ENCODE assay signal across 27 mouse cellular contexts in the genomic region with DNA sequence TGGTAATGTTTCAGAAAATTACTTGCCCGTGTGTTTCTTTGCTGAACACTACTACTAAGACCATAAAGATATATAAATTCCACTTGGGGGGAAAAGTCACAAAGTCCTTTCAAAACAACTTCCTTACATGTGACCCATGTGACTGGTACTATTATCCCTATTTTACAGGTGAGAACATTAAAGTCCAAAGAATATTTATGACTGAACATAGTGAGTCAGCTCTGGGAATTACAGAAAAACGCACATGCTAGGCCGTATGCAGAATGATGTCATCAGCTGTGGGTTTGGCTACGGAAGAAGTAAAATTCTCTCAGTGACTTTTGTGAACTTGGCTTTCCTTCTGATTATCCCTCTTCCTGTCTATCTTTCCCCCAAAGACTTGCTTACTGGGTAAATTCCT.
DNase-seq lines count a peak whose midpoint lies in the region; ATAC-seq and TF ChIP-seq lines count a peak whose summit lies in the region.
"Had no signal": no experiment of that assay in that cellular context is flagged by ENCODE, and none has a peak within 500 bp of the region (broad histone marks: within the 10 kb centered on the region; RNA-seq: fewer than 3 reads in every experiment).

No protein-coding gene starts in this region.

- no peak overlapping the region for H3K9ac ChIP-seq in embryonic facial prominence, embryonic 14.5 days (ENCODE audit: low read depth, low read length)
- no peak overlapping the region for H3K9ac ChIP-seq in intestine, embryonic 16.5 days (ENCODE audit: low read depth, low read length)
- no peak overlapping the region for H3K9ac ChIP-seq in midbrain, embryonic 13.5 days (replicated peaks)
- H3K9ac ChIP-seq: embryonic facial prominence, embryonic 15.5 days; forebrain, embryonic 13.5 days; hindbrain, embryonic 12.5 days; hindbrain, embryonic 15.5 days had no signal

- no peaks in the 10 kb centered on the region for H3K4me1 ChIP-seq in embryonic facial prominence, embryonic 14.5 days (ENCODE audit: control insufficient read depth, insufficient read depth, low read length)
- H3K4me1 ChIP-seq in embryonic facial prominence, embryonic 10.5 days = no peaks in the 10 kb centered on the region
- H3K4me1 ChIP-seq in embryonic fibroblast, embryonic 13.5 days (ENCODE audit: control insufficient read depth, insufficient read depth, low read length) = peaks cover 7% of the 10 kb centered on the region; the same call in 1 of the 2 replicates
- H3K4me1 ChIP-seq in intestine, embryonic 16.5 days (ENCODE audit: control insufficient read depth, insufficient read depth, low read length) = 0 out of 2 replicates have a peak, but pooled peaks cover 5% of the 10 kb centered on the region
- peaks cover 12% of the 10 kb centered on the region for H3K4me1 ChIP-seq in midbrain, embryonic 13.5 days (replicated peaks)
- H3K4me1 ChIP-seq: embryonic facial prominence, embryonic 15.5 days; hindbrain, embryonic 15.5 days had no signal

- no peak for ATAC-seq in embryonic facial prominence, embryonic 14.5 days (ENCODE audit: low read depth)
- peak; percentile 55 for ATAC-seq in intestine, embryonic 16.5 days
- ATAC-seq in midbrain, embryonic 13.5 days = no peak
- ATAC-seq: forebrain, embryonic 13.5 days; forebrain, embryonic 16.5 days had no signal

- TF ChIP-seq POLR2A in embryonic fibroblast, embryonic 13.5 days (IDR thresholded peaks at IDR 0.05; ENCODE audit: low read depth, low read length) = no peak

- peak; percentile 27 for DNase-seq in embryonic facial prominence, embryonic 14.5 days (ENCODE audit: low spot score)
- no peak for DNase-seq in embryonic facial prominence, embryonic 10.5 days (ENCODE audit: low spot score)
- peak; percentile 79 for DNase-seq in 3T3-L1 (ENCODE audit: low read depth, low spot score)
- no peak for DNase-seq in gastrocnemius, adult 18-20 months (ENCODE audit: low spot score)
- DNase-seq in c-Kit-positive CD71-positive TER-119-positive erythroid progenitor cells, embryonic 14.5 days (ENCODE audit: low spot score) = no peak
- DNase-seq: adrenal gland, adult 8-10 months; adrenal gland, postnatal 25 days; B cell, adult 2 months; cerebellum, adult 18-20 months; cerebellum, adult 9-10 months; cerebellum, postnatal 14 days; embryo, embryonic 11 days; gastrocnemius, adult 2 months; gastrocnemius, postnatal 14 days had no signal

- no peaks in the 10 kb centered on the region for H3K36me3 ChIP-seq in embryonic facial prominence, embryonic 14.5 days (ENCODE audit: control insufficient read depth, insufficient read depth, low read length)
- no peaks in the 10 kb centered on the region for H3K36me3 ChIP-seq in embryonic facial prominence, embryonic 10.5 days (replicated peaks)
- H3K36me3 ChIP-seq in intestine, embryonic 16.5 days (ENCODE audit: control insufficient read depth, insufficient read depth, low read length) = no peaks in the 10 kb centered on the region
- H3K36me3 ChIP-seq in midbrain, embryonic 13.5 days = no peaks in the 10 kb centered on the region
- H3K36me3 ChIP-seq: embryonic facial prominence, embryonic 15.5 days; forebrain, embryonic 10.5 days; G1E; hindbrain, embryonic 12.5 days; hindbrain, embryonic 15.5 days had no signal

- no peak overlapping the region for H3K4me2 ChIP-seq in embryonic facial prominence, embryonic 14.5 days (ENCODE audit: low read depth, low read length)
- H3K4me2 ChIP-seq in intestine, embryonic 16.5 days (ENCODE audit: low read depth, low read length) = no peak overlapping the region
- H3K4me2 ChIP-seq in midbrain, embryonic 13.5 days (replicated peaks) = no peak overlapping the region
- H3K4me2 ChIP-seq: embryonic facial prominence, embryonic 15.5 days; forebrain, embryonic 13.5 days; heart, embryonic 11.5 days; hindbrain, embryonic 12.5 days; hindbrain, embryonic 15.5 days had no signal

- TF ChIP-seq CTCF in embryonic fibroblast, embryonic 13.5 days (IDR thresholded peaks at IDR 0.05; ENCODE audit: borderline replicate concordance, insufficient read depth, low read length) = no peak

- WGBS in embryonic facial prominence, embryonic 14.5 days = 77% methylated on average over 4 of the region's 4 CpGs
- WGBS in embryonic facial prominence, embryonic 10.5 days = 88% methylated on average over 4 of the region's 4 CpGs
- WGBS in intestine, embryonic 16.5 days = 51% methylated on average over 4 of the region's 4 CpGs
- WGBS in midbrain, embryonic 13.5 days = 91% methylated on average over 4 of the region's 4 CpGs

- no peaks in the 10 kb centered on the region for H3K9me3 ChIP-seq in embryonic facial prominence, embryonic 14.5 days (ENCODE audit: control insufficient read depth, low read length)
- no peaks in the 10 kb centered on the region for H3K9me3 ChIP-seq in embryonic facial prominence, embryonic 10.5 days
- no peaks in the 10 kb centered on the region for H3K9me3 ChIP-seq in intestine, embryonic 16.5 days (ENCODE audit: control insufficient read depth, low read length)
- H3K9me3 ChIP-seq in midbrain, embryonic 13.5 days = no peaks in the 10 kb centered on the region
- H3K9me3 ChIP-seq: embryonic facial prominence, embryonic 15.5 days; forebrain, embryonic 10.5 days; forebrain, embryonic 13.5 days; hindbrain, embryonic 12.5 days; hindbrain, embryonic 15.5 days had no signal

- no peak overlapping the region for H3K4me3 ChIP-seq in embryonic facial prominence, embryonic 14.5 days (ENCODE audit: low read depth, low read length)
- no peak overlapping the region for H3K4me3 ChIP-seq in embryonic facial prominence, embryonic 10.5 days
- no peak overlapping the region for H3K4me3 ChIP-seq in embryonic fibroblast, embryonic 13.5 days (ENCODE audit: insufficient read depth, low read length)
- no peak overlapping the region for H3K4me3 ChIP-seq in intestine, embryonic 16.5 days (ENCODE audit: low read length)
- no peak overlapping the region for H3K4me3 ChIP-seq in midbrain, embryonic 13.5 days (replicated peaks)
- H3K4me3 ChIP-seq: embryonic facial prominence, embryonic 15.5 days; erythroblast, embryonic 14.5 days; forebrain, embryonic 10.5 days; forebrain, embryonic 13.5 days; gastrocnemius, adult 2 months; hindbrain, embryonic 12.5 days; hindbrain, embryonic 15.5 days had no signal

- H3K27me3 ChIP-seq in embryonic facial prominence, embryonic 14.5 days (replicated peaks; ENCODE audit: control insufficient read depth, insufficient read depth, low read length) = no peaks in the 10 kb centered on the region
- H3K27me3 ChIP-seq in embryonic facial prominence, embryonic 10.5 days (replicated peaks; ENCODE audit: low read depth, poor library complexity, severe bottlenecking) = peaks cover 10% of the 10 kb centered on the region
- H3K27me3 ChIP-seq in intestine, embryonic 16.5 days (replicated peaks; ENCODE audit: control insufficient read depth, insufficient read depth, low read length) = no peaks in the 10 kb centered on the region
- peaks cover 8% of the 10 kb centered on the region; the same call in 1 of the 2 replicates for H3K27me3 ChIP-seq in midbrain, embryonic 13.5 days
- H3K27me3 ChIP-seq: CH12.LX; embryonic facial prominence, embryonic 15.5 days; hindbrain, embryonic 15.5 days had no signal

- H3K27ac ChIP-seq in embryonic facial prominence, embryonic 14.5 days (replicated peaks; ENCODE audit: low read depth, low read length) = no peak overlapping the region
- H3K27ac ChIP-seq in embryonic facial prominence, embryonic 10.5 days (replicated peaks) = no peak overlapping the region
- H3K27ac ChIP-seq in embryonic fibroblast, embryonic 13.5 days (ENCODE audit: insufficient read depth, low read length) = peak overlapping the region; percentile 92
- H3K27ac ChIP-seq in intestine, embryonic 16.5 days (ENCODE audit: low read length) = no peak overlapping the region
- H3K27ac ChIP-seq in midbrain, embryonic 13.5 days = no peak overlapping the region
- H3K27ac ChIP-seq: embryonic facial prominence, embryonic 15.5 days; forebrain, embryonic 10.5 days; forebrain, embryonic 13.5 days; gastrocnemius, adult 2 months; hindbrain, embryonic 12.5 days; hindbrain, embryonic 15.5 days had no signal

Comparison
In these comparisons a context has a peak if more than half of its experiments do, and no peak if none do; other contexts are left out.
1. DNase-seq: peak in embryonic facial prominence, embryonic 14.5 days (single experiment) and 3T3-L1 (single experiment); none in embryonic facial prominence, embryonic 10.5 days (single experiment), gastrocnemius, adult 18-20 months (single experiment) and c-Kit-positive CD71-positive TER-119-positive erythroid progenitor cells, embryonic 14.5 days (single experiment).